Mouse (Mus musculus): ENCODE results near the gene Olfr733. TPM values are rescaled to one million over a fixed set of nuclear protein-coding genes. Genes with fewer than 3 reads are reported as not detected.

Olfr733 gene
- not detected in 2 replicates for polyA plus RNA-seq (2014; fragmentation: Nextera tagmentation; extraction: Ambion mirVana)

DNA sequence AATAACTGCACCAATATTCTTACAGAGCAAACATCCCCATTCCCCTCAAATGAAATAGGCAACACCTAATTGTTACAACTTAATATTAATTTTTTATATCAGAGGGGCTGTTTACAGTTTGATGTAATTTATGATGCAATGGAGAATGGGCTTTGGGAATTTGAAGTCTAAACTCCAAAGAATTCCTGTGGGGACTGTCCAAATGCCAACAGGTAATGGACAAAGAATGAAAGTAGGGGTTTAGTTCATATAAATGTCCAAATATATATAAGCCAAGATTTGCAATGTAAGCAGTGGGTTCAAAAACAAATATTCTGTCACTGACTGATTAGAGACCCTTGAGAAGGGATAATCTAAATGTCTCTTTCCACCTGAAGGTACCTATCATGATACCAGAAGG, at the start of gene Olfr733:
Olfr733 (minus strand) TSS at position 101 of the 400 bp plus-strand sequence.
- Histone ChIP-seq H3K4me1 (ENCODE audit: control insufficient read depth, insufficient read depth, low read length) (no peaks in the 10 kb centered on the region), H3K9ac (replicated peaks; ENCODE audit: low read depth, low read length) (no peak within 1 kb of the TSS), H3K27me3 (ENCODE audit: control insufficient read depth, insufficient read depth, low read length) (no peaks in the 10 kb centered on the region), H3K4me3 (ENCODE audit: low read depth, low read length) (no peak within 1 kb of the TSS), H3K9me3 (ENCODE audit: control insufficient read depth, low read depth, low read length) (no peaks in the 10 kb centered on the region), H3K36me3 (ENCODE audit: control insufficient read depth, insufficient read depth, low read length) (no peaks in the 10 kb centered on the region), H3K27ac (ENCODE audit: low read length) (no peak within 1 kb of the TSS), H3K4me2 (replicated peaks; ENCODE audit: low read depth, low read length) (no peak within 1 kb of the TSS)
- ATAC-seq (ENCODE audit: insufficient number of reproducible peaks, insufficient read depth, low FRiP score, low read depth) = no peak

DNA sequence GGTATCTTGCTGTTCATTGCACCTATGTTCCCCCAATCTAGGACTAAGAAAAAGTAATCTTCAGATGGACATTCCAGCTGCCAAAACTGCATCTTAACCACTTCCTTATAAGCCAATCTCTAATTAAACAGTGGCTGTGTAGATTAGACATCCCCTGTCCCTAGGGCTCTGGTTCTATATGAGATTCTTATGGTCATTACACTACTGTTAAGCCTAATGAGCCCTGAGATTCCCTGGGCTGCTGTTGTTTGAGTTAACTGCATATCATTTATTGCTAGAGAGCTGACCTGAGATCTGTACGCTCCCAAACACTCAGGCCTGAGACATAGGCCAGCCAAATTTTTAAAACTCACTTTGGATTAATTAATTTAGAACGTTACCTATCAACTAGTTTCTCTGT, 47.5 kb upstream of the Olfr733 start, which contains the start of gene Olfr735:
Olfr735 (minus strand) TSS at position 77 of the 400 bp plus-strand sequence.
- H3K4me2 ChIP-seq (replicated peaks; ENCODE audit: low read depth, low read length) = no peak within 1 kb of the TSS
- 80% methylated on average over 2 of the region's 2 CpGs for WGBS
- no peak within 1 kb of the TSS for H3K27ac ChIP-seq (ENCODE audit: low read length)
- H3K36me3 ChIP-seq (ENCODE audit: control insufficient read depth, insufficient read depth, low read length) = no peaks in the 10 kb centered on the region
- no peaks in the 10 kb centered on the region for H3K9me3 ChIP-seq (ENCODE audit: control insufficient read depth, low read depth, low read length)
- ATAC-seq (ENCODE audit: insufficient number of reproducible peaks, insufficient read depth, low FRiP score, low read depth) = no peak
- no peak within 1 kb of the TSS for H3K9ac ChIP-seq (replicated peaks; ENCODE audit: low read depth, low read length)
- no peak within 1 kb of the TSS for H3K4me3 ChIP-seq (ENCODE audit: low read depth, low read length)
- H3K4me1 ChIP-seq (ENCODE audit: control insufficient read depth, insufficient read depth, low read length) = no peaks in the 10 kb centered on the region
- no peaks in the 10 kb centered on the region for H3K27me3 ChIP-seq (ENCODE audit: control insufficient read depth, insufficient read depth, low read length)

DNA sequence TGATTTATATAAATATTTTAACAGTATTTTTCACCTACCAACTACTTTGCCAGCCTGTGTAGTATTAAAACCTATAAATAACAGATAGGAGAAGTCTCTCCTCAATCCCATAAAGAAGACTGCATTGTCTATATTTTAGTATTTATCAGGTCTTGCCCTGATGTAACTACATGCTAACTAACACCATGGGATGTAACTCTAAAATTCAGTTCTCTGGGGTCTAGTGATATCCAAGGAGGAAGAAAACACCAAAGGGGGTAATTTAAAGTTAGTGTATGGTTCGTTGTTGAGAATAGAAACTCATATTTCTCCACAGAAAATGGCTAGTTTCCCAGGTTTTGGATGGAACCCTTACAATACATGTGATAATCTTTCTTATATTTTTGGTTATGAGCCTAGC, 25.3 kb upstream of the Olfr733 start, which contains the start of gene Olfr734:
Olfr734 (minus strand) TSS at position 101 of the 400 bp plus-strand sequence.
- Histone ChIP-seq H3K4me3 (ENCODE audit: low read depth, low read length) (no peak within 1 kb of the TSS), H3K4me1 (ENCODE audit: control insufficient read depth, insufficient read depth, low read length) (no peaks in the 10 kb centered on the region), H3K9ac (replicated peaks; ENCODE audit: low read depth, low read length) (no peak within 1 kb of the TSS), H3K27ac (ENCODE audit: low read length) (no peak within 1 kb of the TSS), H3K4me2 (replicated peaks; ENCODE audit: low read depth, low read length) (no peak within 1 kb of the TSS), H3K27me3 (ENCODE audit: control insufficient read depth, insufficient read depth, low read length) (no peaks in the 10 kb centered on the region), H3K36me3 (ENCODE audit: control insufficient read depth, insufficient read depth, low read length) (no peaks in the 10 kb centered on the region), H3K9me3 (ENCODE audit: control insufficient read depth, low read depth, low read length) (no peaks in the 10 kb centered on the region)
- WGBS = 63% methylated on average over 1 of the region's 1 CpGs
- no peak for ATAC-seq (ENCODE audit: insufficient number of reproducible peaks, insufficient read depth, low FRiP score, low read depth)

DNA sequence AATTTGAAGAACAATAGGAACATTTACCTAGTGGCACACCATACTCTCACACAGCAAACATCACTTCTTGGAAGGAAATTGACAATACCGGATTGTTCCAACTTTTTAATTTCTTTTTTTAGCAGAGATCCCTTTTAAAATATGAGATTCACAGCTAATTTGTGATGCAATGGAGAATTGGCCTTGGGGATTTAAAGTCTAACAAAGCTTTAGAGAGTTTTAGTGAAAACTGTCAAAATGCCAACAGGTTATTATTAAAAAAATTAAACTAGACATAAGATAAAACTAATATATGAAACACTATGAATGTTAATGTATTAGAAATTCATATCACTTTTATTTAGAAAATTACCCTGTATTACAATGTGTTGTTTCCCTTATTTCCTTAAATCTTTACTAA, 17.2 kb downstream of the Olfr733 start, which contains the start of gene Olfr732:
Olfr732 (minus strand) TSS at position 101 of the 400 bp plus-strand sequence.
- no peaks in the 10 kb centered on the region for H3K4me1 ChIP-seq (ENCODE audit: control insufficient read depth, insufficient read depth, low read length)
- 93% methylated on average over 1 of the region's 1 CpGs for WGBS
- no peaks in the 10 kb centered on the region for H3K27me3 ChIP-seq (ENCODE audit: control insufficient read depth, insufficient read depth, low read length)
- no peak within 1 kb of the TSS for H3K27ac ChIP-seq (ENCODE audit: low read length)
- H3K4me2 ChIP-seq (replicated peaks; ENCODE audit: low read depth, low read length) = no peak within 1 kb of the TSS
- H3K9ac ChIP-seq (replicated peaks; ENCODE audit: low read depth, low read length) = no peak within 1 kb of the TSS
- H3K36me3 ChIP-seq (ENCODE audit: control insufficient read depth, insufficient read depth, low read length) = no peaks in the 10 kb centered on the region
- no peak for ATAC-seq (ENCODE audit: insufficient number of reproducible peaks, insufficient read depth, low FRiP score, low read depth)
- no peak within 1 kb of the TSS for H3K4me3 ChIP-seq (ENCODE audit: low read depth, low read length)
- H3K9me3 ChIP-seq (ENCODE audit: control insufficient read depth, low read depth, low read length) = no peaks in the 10 kb centered on the region

Other genes starting within 250 kb of the Olfr733 start
- gene Olfr726, start 210.6 kb downstream of the Olfr733 start, polyA plus RNA-seq (2014; fragmentation: Nextera tagmentation; extraction: Ambion mirVana) = not detected in 2 replicates
- gene Olfr727, start 178.3 kb downstream of the Olfr733 start, polyA plus RNA-seq (2014; fragmentation: Nextera tagmentation; extraction: Ambion mirVana) = not detected in 2 replicates
- gene Olfr728, start 158.8 kb downstream of the Olfr733 start, polyA plus RNA-seq (2014; fragmentation: Nextera tagmentation; extraction: Ambion mirVana) = not detected in 2 replicates
- gene Olfr729, start 148.6 kb downstream of the Olfr733 start, polyA plus RNA-seq (2014; fragmentation: Nextera tagmentation; extraction: Ambion mirVana) = not detected in 2 replicates
- gene Olfr730, start 113.3 kb downstream of the Olfr733 start, polyA plus RNA-seq (2014; fragmentation: Nextera tagmentation; extraction: Ambion mirVana) = not detected in 2 replicates
- not detected in 2 replicates for gene Olfr731, start 59.7 kb downstream of the Olfr733 start, polyA plus RNA-seq (2014; fragmentation: Nextera tagmentation; extraction: Ambion mirVana)
- gene Olfr732, start 17.3 kb downstream of the Olfr733 start, polyA plus RNA-seq (2014; fragmentation: Nextera tagmentation; extraction: Ambion mirVana) = not detected in 2 replicates
- gene Olfr734, start 25.2 kb upstream of the Olfr733 start, polyA plus RNA-seq (2014; fragmentation: Nextera tagmentation; extraction: Ambion mirVana) = not detected in 2 replicates
- gene Olfr735, start 47.4 kb upstream of the Olfr733 start, polyA plus RNA-seq (2014; fragmentation: Nextera tagmentation; extraction: Ambion mirVana) = not detected in 2 replicates
- not detected in 2 replicates for gene Tlr11, start 56.4 kb upstream of the Olfr733 start, polyA plus RNA-seq (2014; fragmentation: Nextera tagmentation; extraction: Ambion mirVana)
- gene Olfr736, start 79.6 kb upstream of the Olfr733 start, polyA plus RNA-seq (2014; fragmentation: Nextera tagmentation; extraction: Ambion mirVana) = not detected in 2 replicates
- gene Olfr738, start 106.0 kb upstream of the Olfr733 start, polyA plus RNA-seq (2014; fragmentation: Nextera tagmentation; extraction: Ambion mirVana) = not detected in 2 replicates
- not detected in 2 replicates for gene Olfr739, start 117.1 kb upstream of the Olfr733 start, polyA plus RNA-seq (2014; fragmentation: Nextera tagmentation; extraction: Ambion mirVana)
- gene Olfr740, start 144.0 kb upstream of the Olfr733 start, polyA plus RNA-seq (2014; fragmentation: Nextera tagmentation; extraction: Ambion mirVana) = not detected in 2 replicates
- not detected in 2 replicates for gene Olfr741, start 171.2 kb upstream of the Olfr733 start, polyA plus RNA-seq (2014; fragmentation: Nextera tagmentation; extraction: Ambion mirVana)
- gene Olfr742, start 202.1 kb upstream of the Olfr733 start, polyA plus RNA-seq (2014; fragmentation: Nextera tagmentation; extraction: Ambion mirVana) = not detected in 2 replicates
- not detected in 2 replicates for gene Olfr743, start 220.3 kb upstream of the Olfr733 start, polyA plus RNA-seq (2014; fragmentation: Nextera tagmentation; extraction: Ambion mirVana)